ENCODE assay signal across 10 mouse cellular contexts in the genomic region with DNA sequence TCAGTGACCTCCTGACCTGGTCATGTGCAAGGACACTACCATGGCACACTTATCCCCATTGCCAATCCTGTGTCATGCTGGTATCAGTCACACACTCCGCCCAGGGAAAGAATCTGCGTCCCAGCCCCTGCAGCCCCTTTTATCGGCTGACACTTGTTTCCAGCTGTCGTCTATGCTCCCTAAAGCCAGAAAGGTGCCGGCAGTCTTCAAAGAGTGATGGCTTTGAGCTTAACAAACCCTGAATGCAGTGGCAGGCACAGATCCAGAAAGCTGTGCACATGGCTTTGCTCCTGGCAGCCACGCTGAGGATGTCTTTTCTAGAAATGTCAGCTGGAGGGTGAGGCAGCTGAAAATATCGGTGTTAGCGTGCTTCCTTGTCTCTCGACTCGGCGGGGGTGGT.
DNase-seq lines count a peak whose midpoint lies in the region; ATAC-seq lines count a peak whose summit lies in the region.
"Had no signal": no experiment of that assay in that cellular context is flagged by ENCODE, and none has a peak within 500 bp of the region (broad histone marks: within the 10 kb centered on the region; RNA-seq: fewer than 3 reads in every experiment).

No protein-coding gene starts in this region.

- DNase-seq in limb, embryonic 10.5 days (ENCODE audit: low spot score): no peak
- peak; percentile 27 for DNase-seq in c-Kit-positive CD71-positive TER-119-negative erythroid progenitor cells, embryonic 14.5 days (ENCODE audit: low read depth)
- no peak for DNase-seq in testis, postnatal 14 days (ENCODE audit: low spot score)
- no peak for DNase-seq in layer of hippocampus, adult 9-10 months (ENCODE audit: low spot score)
- DNase-seq: kidney, adult 8-10 months had no signal

- H3K9ac ChIP-seq in forebrain, embryonic 15.5 days (replicated peaks): no peak overlapping the region
- H3K9ac ChIP-seq in forebrain, embryonic 12.5 days: no peak overlapping the region
- no peak overlapping the region for H3K9ac ChIP-seq in limb, embryonic 12.5 days (replicated peaks)
- H3K9ac ChIP-seq: limb, embryonic 15.5 days had no signal

- H3K4me2 ChIP-seq in forebrain, embryonic 15.5 days (replicated peaks): no peak overlapping the region
- no peak overlapping the region for H3K4me2 ChIP-seq in forebrain, embryonic 12.5 days
- H3K4me2 ChIP-seq in limb, embryonic 12.5 days: no peak overlapping the region
- H3K4me2 ChIP-seq: limb, embryonic 15.5 days had no signal

- ATAC-seq in forebrain, embryonic 15.5 days (replicated peaks): no peak
- ATAC-seq in forebrain, embryonic 12.5 days (ENCODE audit: low FRiP score): no peak
- peak; percentile 7; the same call in 1 of the 2 replicates for ATAC-seq in limb, embryonic 12.5 days (ENCODE audit: insufficient number of reproducible peaks, insufficient read depth, low FRiP score, low TSS enrichment, low read depth)
- 0 out of 2 replicates have a peak, but pooled peaks have one; percentile 5 for ATAC-seq in megakaryocyte-erythroid progenitor cell, adult 5-6 weeks (replicated peaks; ENCODE audit: low FRiP score, low TSS enrichment, poor library complexity, severe bottlenecking)

- H3K4me1 ChIP-seq in forebrain, embryonic 15.5 days: peaks cover 42% of the 10 kb centered on the region
- H3K4me1 ChIP-seq in forebrain, embryonic 12.5 days: peaks cover 27% of the 10 kb centered on the region
- peaks cover 45% of the 10 kb centered on the region for H3K4me1 ChIP-seq in limb, embryonic 12.5 days (replicated peaks)
- peaks cover 22% of the 10 kb centered on the region for H3K4me1 ChIP-seq in limb, embryonic 10.5 days

- no peaks in the 10 kb centered on the region for H3K36me3 ChIP-seq in forebrain, embryonic 15.5 days
- no peaks in the 10 kb centered on the region for H3K36me3 ChIP-seq in forebrain, embryonic 12.5 days (replicated peaks)
- no peaks in the 10 kb centered on the region for H3K36me3 ChIP-seq in limb, embryonic 12.5 days
- no peaks in the 10 kb centered on the region for H3K36me3 ChIP-seq in limb, embryonic 10.5 days
- H3K36me3 ChIP-seq: limb, embryonic 15.5 days had no signal

- no peaks in the 10 kb centered on the region for H3K9me3 ChIP-seq in forebrain, embryonic 15.5 days
- H3K9me3 ChIP-seq in forebrain, embryonic 12.5 days: no peaks in the 10 kb centered on the region
- H3K9me3 ChIP-seq in limb, embryonic 12.5 days: peaks cover 4% of the 10 kb centered on the region; the same call in 1 of the 2 replicates
- no peaks in the 10 kb centered on the region for H3K9me3 ChIP-seq in limb, embryonic 10.5 days (replicated peaks)
- H3K9me3 ChIP-seq: limb, embryonic 15.5 days had no signal

- H3K27ac ChIP-seq in forebrain, embryonic 15.5 days (replicated peaks): peak overlapping the region; percentile 20; the same call in 1 of the 2 replicates
- H3K27ac ChIP-seq in forebrain, embryonic 12.5 days: no peak overlapping the region
- H3K27ac ChIP-seq in limb, embryonic 12.5 days: no peak overlapping the region
- no peak overlapping the region for H3K27ac ChIP-seq in limb, embryonic 10.5 days
- H3K27ac ChIP-seq: limb, embryonic 15.5 days had no signal

- H3K27me3 ChIP-seq in forebrain, embryonic 15.5 days: no peaks in the 10 kb centered on the region
- H3K27me3 ChIP-seq in forebrain, embryonic 12.5 days: no peaks in the 10 kb centered on the region
- peaks cover 7% of the 10 kb centered on the region; the same call in 1 of the 2 replicates for H3K27me3 ChIP-seq in limb, embryonic 12.5 days
- 0 out of 2 replicates have a peak, but pooled peaks cover 6% of the 10 kb centered on the region for H3K27me3 ChIP-seq in limb, embryonic 10.5 days (ENCODE audit: low read depth, poor library complexity, severe bottlenecking)
- H3K27me3 ChIP-seq: limb, embryonic 15.5 days had no signal

- WGBS in forebrain, embryonic 15.5 days: 15% methylated on average over 11 of the region's 11 CpGs
- WGBS in forebrain, embryonic 12.5 days: 50% methylated on average over 11 of the region's 11 CpGs
- WGBS in limb, embryonic 12.5 days: 46% methylated on average over 11 of the region's 11 CpGs
- 57% methylated on average over 11 of the region's 11 CpGs for WGBS in limb, embryonic 10.5 days

- H3K4me3 ChIP-seq in forebrain, embryonic 15.5 days: no peak overlapping the region
- H3K4me3 ChIP-seq in forebrain, embryonic 12.5 days (replicated peaks): no peak overlapping the region
- H3K4me3 ChIP-seq in limb, embryonic 12.5 days (replicated peaks): no peak overlapping the region
- no peak overlapping the region for H3K4me3 ChIP-seq in limb, embryonic 10.5 days
- H3K4me3 ChIP-seq: limb, embryonic 15.5 days had no signal

Comparison
In these comparisons a context has a peak if more than half of its experiments do, and no peak if none do; other contexts are left out.
1. ATAC-seq: peak in limb, embryonic 12.5 days (single experiment) and megakaryocyte-erythroid progenitor cell, adult 5-6 weeks (single experiment); none in forebrain, embryonic 15.5 days (single experiment) and forebrain, embryonic 12.5 days (single experiment).